Mouse (Mus musculus) skeletal muscle tissue, adult 2 months (tissue): Measurements from ENCODE around the gene Abhd2.
A peak's percentile ranks its signal among the peaks of the same experiment; 100 is the strongest.

Experiments
- DNase-seq: peaks from one replicate; pipeline ENCODE4 v3.0.0-alpha.2; 2012; ENCODE audit warnings: low read depth, low spot score

The Abhd2 gene

GRCm38 (mm10) chr7:79318110-79318801, 45.3 kb downstream of the Abhd2 start:
- no peak for DNase-seq

- DNase-seq, result no peak
Observed at GRCm38 (mm10) chr7:79323855-79324254, 50.9 kb downstream of the Abhd2 start.

DNA sequence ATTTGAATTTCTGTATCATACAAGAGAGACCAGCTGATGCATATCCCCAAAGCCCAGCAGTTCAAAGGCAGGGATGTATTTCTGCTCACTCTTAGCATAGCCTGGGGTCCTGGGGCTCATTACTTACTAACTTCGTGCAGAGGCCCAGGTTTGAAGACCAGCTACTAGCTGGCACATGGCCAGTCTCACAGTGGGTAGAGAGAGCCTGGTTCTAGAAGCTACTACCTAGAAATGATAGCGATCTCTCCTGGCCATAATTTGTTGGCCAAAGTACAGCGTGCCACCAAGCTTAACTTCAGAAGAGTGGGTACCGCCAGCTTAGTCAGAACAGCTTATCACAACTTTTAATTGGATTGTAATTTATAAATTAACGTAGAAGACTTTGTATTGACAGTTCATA, 55.8 kb downstream of the Abhd2 start:
- DNase-seq, result no peak

GRCm38 (mm10) chr7:79331197-79331596, 58.2 kb downstream of the Abhd2 start:
- DNase-seq, result no peak

GRCm38 (mm10) chr7:79333419-79333818, 60.4 kb downstream of the Abhd2 start:
- no peak for DNase-seq

- DNase-seq, result no peak
Observed at GRCm38 (mm10) chr7:79336362-79336910, 63.4 kb downstream of the Abhd2 start.

DNA sequence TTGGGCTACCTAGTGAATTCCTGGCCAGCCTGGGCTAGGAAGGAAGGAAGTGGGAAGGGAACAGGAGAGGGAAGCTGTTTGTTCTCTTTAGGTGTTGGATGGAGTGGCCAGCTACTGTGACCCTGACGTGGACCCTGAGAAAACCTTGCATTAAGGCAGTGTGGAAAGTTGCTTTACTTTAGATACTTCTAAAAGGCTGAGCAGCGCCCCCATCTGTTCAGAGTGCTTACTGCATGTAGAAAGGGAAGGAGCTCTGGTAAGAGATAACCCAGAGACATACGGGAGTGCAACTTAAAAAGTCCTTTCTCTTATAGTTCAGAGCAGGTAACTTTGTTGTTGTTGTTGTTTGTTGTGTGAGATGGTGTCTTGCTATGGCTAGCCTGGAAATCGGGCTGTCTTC, 72.9 kb downstream of the Abhd2 start:
- peak; percentile 12 for DNase-seq

GRCm38 (mm10) chr7:79346555-79347075, 73.6 kb downstream of the Abhd2 start:
- no peak for DNase-seq

DNA sequence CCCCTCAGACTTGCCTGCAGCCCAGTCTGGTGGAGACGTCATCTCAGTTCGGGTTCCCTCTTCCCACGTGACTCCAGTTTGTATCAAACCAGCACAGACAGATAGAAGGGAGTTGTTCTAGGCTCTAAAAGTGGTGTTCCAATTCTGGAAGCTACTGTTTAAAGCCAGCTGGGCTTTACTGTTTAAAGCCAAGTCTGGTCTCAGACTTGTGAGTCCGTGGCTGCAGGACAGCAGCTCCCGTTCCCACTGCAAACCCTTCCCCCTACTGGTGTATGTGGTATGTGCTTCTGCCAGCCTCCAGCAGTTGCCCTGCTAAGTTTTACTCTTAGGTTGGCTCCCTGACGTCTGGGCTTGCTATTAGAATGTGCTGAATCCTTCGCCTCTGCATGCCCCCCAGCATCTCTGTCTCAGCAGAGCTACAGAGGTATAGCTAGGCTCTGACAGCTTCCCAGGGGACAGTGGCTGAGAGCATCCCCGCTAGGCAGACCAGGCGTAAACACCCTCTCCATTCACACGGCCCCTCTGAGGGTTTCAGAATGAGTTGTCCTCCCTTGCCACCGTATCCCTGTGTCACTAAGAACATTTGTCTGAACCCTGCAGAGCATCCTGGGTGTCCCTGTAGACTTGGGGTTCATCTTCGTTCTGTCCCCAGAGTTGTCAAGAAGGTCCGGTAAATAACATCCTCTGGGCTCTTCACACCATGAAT, 74.3 kb downstream of the Abhd2 start:
- DNase-seq, result no peak

GRCm38 (mm10) chr7:79348816-79349215, 75.8 kb downstream of the Abhd2 start:
- no peak for DNase-seq

DNA sequence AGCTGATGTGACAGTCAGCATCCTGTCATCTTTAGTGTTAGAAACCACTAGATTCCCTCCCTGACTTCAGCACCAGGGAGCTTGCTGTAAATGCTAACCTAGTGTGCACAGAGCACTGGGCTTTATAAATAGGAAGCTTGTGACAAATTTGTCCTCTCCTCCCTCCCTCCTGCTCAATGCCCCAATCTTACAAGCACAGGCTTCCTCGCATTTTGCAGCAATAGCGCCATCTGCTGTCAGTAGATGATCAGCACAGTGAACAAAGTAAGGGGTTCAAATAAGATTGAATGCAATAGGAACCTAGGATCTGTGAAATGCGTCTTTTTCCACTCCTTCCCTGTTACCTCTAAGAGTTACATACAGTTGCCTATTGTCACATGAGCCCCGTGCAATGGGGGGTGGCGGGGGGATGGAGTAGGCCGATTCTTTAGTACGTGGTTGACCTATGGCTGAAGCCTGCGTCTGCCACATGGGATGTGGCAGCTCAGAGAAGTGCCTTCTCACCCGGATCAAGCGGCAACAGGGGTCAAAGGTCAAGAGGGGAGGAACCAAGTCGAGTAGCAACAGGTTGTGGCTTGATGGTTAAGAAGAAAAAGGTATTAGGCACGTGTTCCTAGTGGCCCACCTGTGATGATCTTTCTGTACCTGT, 76.9 kb downstream of the Abhd2 start:
- DNase-seq, result peak; percentile 75

GRCm38 (mm10) chr7:79358350-79359182, 85.6 kb downstream of the Abhd2 start:
- no peak for DNase-seq

DNA sequence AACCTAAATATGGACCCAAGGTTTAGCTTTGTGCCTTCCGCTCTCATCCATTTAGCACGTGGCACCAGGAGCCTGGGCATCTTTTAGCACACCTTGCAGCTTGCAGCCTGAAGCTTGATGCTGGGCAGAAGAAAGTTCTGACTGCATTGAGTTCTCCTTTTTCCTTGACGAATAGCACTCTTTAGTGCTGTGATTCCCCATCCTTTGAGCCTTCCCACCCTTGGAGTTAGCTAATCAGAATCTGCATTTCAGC, 86.1 kb downstream of the Abhd2 start:
- no peak for DNase-seq

- no peak for DNase-seq
Observed at GRCm38 (mm10) chr7:79360056-79360455, 87.1 kb downstream of the Abhd2 start.

DNA sequence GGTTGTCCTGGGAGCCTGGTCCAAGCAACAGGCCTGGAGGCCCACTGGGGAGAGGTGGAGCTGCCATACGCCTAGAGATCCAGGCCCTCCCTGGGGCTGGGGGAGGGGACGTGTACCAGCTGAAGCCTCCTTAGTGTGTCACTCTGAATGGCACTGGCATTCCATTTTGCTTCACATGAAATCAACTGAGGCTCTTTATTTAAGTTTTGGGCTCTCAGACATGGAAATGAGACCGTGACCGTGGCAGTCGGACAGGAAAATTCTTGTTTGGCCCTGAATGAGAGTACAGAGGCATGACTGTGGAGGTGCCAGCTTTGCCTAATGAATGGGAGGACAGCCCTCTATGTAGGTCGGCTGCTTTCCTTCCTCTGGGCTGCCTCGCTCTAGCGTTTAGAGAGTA, 89.2 kb downstream of the Abhd2 start:
- DNase-seq, result no peak

DNA sequence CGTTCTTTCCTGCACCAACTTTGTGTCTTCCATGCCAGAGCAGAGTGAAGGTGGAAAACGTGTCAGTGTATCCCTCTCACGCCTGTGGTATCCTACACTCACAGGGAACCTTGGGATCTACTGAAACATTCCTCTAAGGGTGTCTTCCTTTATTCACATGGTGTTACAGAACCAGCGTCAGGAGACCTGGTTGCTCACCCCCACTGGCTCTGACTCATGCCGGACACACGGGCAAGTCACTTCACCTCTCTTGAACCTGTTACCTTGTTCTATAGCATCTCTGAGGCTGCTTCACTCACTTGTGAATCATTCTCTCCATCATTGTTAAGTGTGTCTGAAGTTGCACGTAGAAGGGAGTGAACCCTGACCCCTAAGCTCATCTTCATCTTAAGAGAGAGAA, 89.8 kb downstream of the Abhd2 start:
- DNase-seq, result no peak

DNA sequence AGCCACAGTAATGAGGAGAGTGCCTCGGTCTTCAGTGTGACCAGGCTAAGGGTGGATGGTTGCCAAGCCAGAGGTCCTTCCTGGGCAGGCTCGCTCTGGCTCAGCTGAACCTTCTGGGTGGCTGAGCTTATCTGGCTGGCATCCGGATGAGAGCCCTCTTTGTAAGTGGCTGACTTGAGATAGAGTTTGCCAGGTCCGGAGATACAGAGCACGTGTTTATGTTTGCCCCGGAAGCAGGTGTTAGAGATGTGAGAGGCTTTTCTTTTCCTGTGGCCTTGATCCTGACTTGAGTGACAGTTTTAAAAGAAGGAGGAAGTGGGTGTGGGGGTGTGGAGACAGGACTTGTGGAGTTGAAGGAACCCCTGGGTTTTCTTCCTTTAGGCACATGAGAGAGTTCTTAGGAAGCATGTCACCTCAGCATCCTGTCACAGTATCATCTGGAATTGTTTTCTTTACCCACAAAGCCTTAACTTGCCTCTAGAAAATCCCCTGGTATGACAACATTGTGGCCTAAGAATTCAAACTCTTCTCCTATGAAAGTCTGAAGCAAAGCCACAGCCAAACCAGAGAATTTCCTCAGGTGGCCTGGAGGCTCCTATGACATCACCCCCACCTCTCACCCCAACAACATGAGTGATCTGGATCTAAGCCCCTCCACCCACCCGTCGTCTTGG, 90.5 kb downstream of the Abhd2 start:
- peak; percentile 22 for DNase-seq

GRCm38 (mm10) chr7:79368664-79369063, 95.7 kb downstream of the Abhd2 start:
- no peak for DNase-seq

- DNase-seq, result no peak
Observed at GRCm38 (mm10) chr7:79369416-79369815, 96.4 kb downstream of the Abhd2 start.

- peak; percentile 28 for DNase-seq
Observed at GRCm38 (mm10) chr7:79371321-79371879, 98.4 kb downstream of the Abhd2 start.

- no peak for DNase-seq
Observed at GRCm38 (mm10) chr7:79374017-79374416, 101.0 kb downstream of the Abhd2 start.
